Mouse (Mus musculus): ENCODE measurements around the gene Slc36a2. TPM values are rescaled to one million over a fixed set of nuclear protein-coding genes. Genes with fewer than 3 reads are reported as not detected.

The Slc36a2 gene
- polyA plus RNA-seq, 1 experiment from 2014 or later: 7.1 TPM

- no peaks in the 10 kb centered on the region for H3K36me3 ChIP-seq (ENCODE audit: control insufficient read depth, insufficient read depth)
- no peak overlapping the region for H3K4me2 ChIP-seq (ENCODE audit: low read depth, low read length)
- no peak overlapping the region for H3K27ac ChIP-seq (ENCODE audit: low read length)
- no peaks in the 10 kb centered on the region for H3K27me3 ChIP-seq (ENCODE audit: control insufficient read depth, insufficient read depth, low read length)
- 89% methylated on average over 1 of the region's 1 CpGs for WGBS
- no peak for ATAC-seq (replicated peaks; ENCODE audit: extremely low read depth, insufficient read depth, low FRiP score)
- no peak overlapping the region for H3K9ac ChIP-seq (ENCODE audit: low read length)
- no peak overlapping the region for H3K4me3 ChIP-seq (ENCODE audit: low read length)
- H3K9me3 ChIP-seq (replicated peaks; ENCODE audit: control insufficient read depth, low read length): no peaks in the 10 kb centered on the region
- no peaks in the 10 kb centered on the region for H3K4me1 ChIP-seq (ENCODE audit: control insufficient read depth, insufficient read depth, low read length)
These were observed 50.5 kb downstream of the Slc36a2 start for GRCm38 (mm10) chr11:55134407-55134806.

- H3K27ac ChIP-seq (ENCODE audit: low read length): no peak overlapping the region
- H3K36me3 ChIP-seq (ENCODE audit: control insufficient read depth, insufficient read depth): no peaks in the 10 kb centered on the region
- H3K9me3 ChIP-seq (replicated peaks; ENCODE audit: control insufficient read depth, low read length): no peaks in the 10 kb centered on the region
- WGBS: 78% methylated on average over 1 of the region's 1 CpGs
- no peak overlapping the region for H3K4me3 ChIP-seq (ENCODE audit: low read length)
- H3K9ac ChIP-seq (ENCODE audit: low read length): no peak overlapping the region
- no peaks in the 10 kb centered on the region for H3K27me3 ChIP-seq (ENCODE audit: control insufficient read depth, insufficient read depth, low read length)
- ATAC-seq (replicated peaks; ENCODE audit: extremely low read depth, insufficient read depth, low FRiP score): no peak
- no peaks in the 10 kb centered on the region for H3K4me1 ChIP-seq (ENCODE audit: control insufficient read depth, insufficient read depth, low read length)
- H3K4me2 ChIP-seq (ENCODE audit: low read depth, low read length): no peak overlapping the region
These were observed 51.7 kb downstream of the Slc36a2 start for GRCm38 (mm10) chr11:55133204-55133603.

GRCm38 (mm10) chr11:55131946-55132345 is 52.9 kb downstream of the Slc36a2 start:
- no peak overlapping the region for H3K9ac ChIP-seq (ENCODE audit: low read length)
- WGBS: 70% methylated on average over 1 of the region's 1 CpGs
- ATAC-seq (replicated peaks; ENCODE audit: extremely low read depth, insufficient read depth, low FRiP score): no peak
- H3K4me1 ChIP-seq (ENCODE audit: control insufficient read depth, insufficient read depth, low read length): no peaks in the 10 kb centered on the region
- no peak overlapping the region for H3K4me2 ChIP-seq (ENCODE audit: low read depth, low read length)
- no peaks in the 10 kb centered on the region for H3K36me3 ChIP-seq (ENCODE audit: control insufficient read depth, insufficient read depth)
- no peaks in the 10 kb centered on the region for H3K27me3 ChIP-seq (ENCODE audit: control insufficient read depth, insufficient read depth, low read length)
- no peak overlapping the region for H3K4me3 ChIP-seq (ENCODE audit: low read length)
- no peaks in the 10 kb centered on the region for H3K9me3 ChIP-seq (replicated peaks; ENCODE audit: control insufficient read depth, low read length)
- H3K27ac ChIP-seq (ENCODE audit: low read length): no peak overlapping the region

GRCm38 (mm10) chr11:55131077-55131742 is 53.7 kb downstream of the Slc36a2 start:
- no peaks in the 10 kb centered on the region for H3K27me3 ChIP-seq (ENCODE audit: control insufficient read depth, insufficient read depth, low read length)
- H3K9me3 ChIP-seq (replicated peaks; ENCODE audit: control insufficient read depth, low read length): no peaks in the 10 kb centered on the region
- 74% methylated on average over 11 of the region's 11 CpGs for WGBS

GRCm38 (mm10) chr11:55128411-55128810 is 56.5 kb downstream of the Slc36a2 start:
- ATAC-seq (replicated peaks; ENCODE audit: extremely low read depth, insufficient read depth, low FRiP score): no peak
- Histone ChIP-seq H3K27me3 (ENCODE audit: control insufficient read depth, insufficient read depth, low read length) (no peaks in the 10 kb centered on the region), H3K4me1 (ENCODE audit: control insufficient read depth, insufficient read depth, low read length) (no peaks in the 10 kb centered on the region), H3K27ac (ENCODE audit: low read length) (no peak overlapping the region), H3K9ac (ENCODE audit: low read length) (no peak overlapping the region), H3K9me3 (replicated peaks; ENCODE audit: control insufficient read depth, low read length) (no peaks in the 10 kb centered on the region), H3K4me2 (ENCODE audit: low read depth, low read length) (no peak overlapping the region), H3K4me3 (ENCODE audit: low read length) (no peak overlapping the region), H3K36me3 (ENCODE audit: control insufficient read depth, insufficient read depth) (no peaks in the 10 kb centered on the region)
- WGBS: 65% methylated on average over 3 of the region's 3 CpGs

More at GRCm38 (mm10) chr11:55131077-55131742, 53.7 kb downstream of the Slc36a2 start:
- H3K9ac ChIP-seq (ENCODE audit: low read length): no peak overlapping the region
- no peak overlapping the region for H3K4me2 ChIP-seq (ENCODE audit: low read depth, low read length)
- no peaks in the 10 kb centered on the region for H3K36me3 ChIP-seq (ENCODE audit: control insufficient read depth, insufficient read depth)
- H3K27ac ChIP-seq (ENCODE audit: low read length): no peak overlapping the region
- no peak overlapping the region for H3K4me3 ChIP-seq (ENCODE audit: low read length)
- no peaks in the 10 kb centered on the region for H3K4me1 ChIP-seq (ENCODE audit: control insufficient read depth, insufficient read depth, low read length)
- ATAC-seq (replicated peaks; ENCODE audit: extremely low read depth, insufficient read depth, low FRiP score): no peak

GRCm38 (mm10) chr11:55127937-55128336 is 56.9 kb downstream of the Slc36a2 start:
- no peaks in the 10 kb centered on the region for H3K9me3 ChIP-seq (replicated peaks; ENCODE audit: control insufficient read depth, low read length)
- no peak for ATAC-seq (replicated peaks; ENCODE audit: extremely low read depth, insufficient read depth, low FRiP score)
- H3K27me3 ChIP-seq (ENCODE audit: control insufficient read depth, insufficient read depth, low read length): no peaks in the 10 kb centered on the region
- 52% methylated on average over 6 of the region's 6 CpGs for WGBS
- H3K4me1 ChIP-seq (ENCODE audit: control insufficient read depth, insufficient read depth, low read length): no peaks in the 10 kb centered on the region
- no peaks in the 10 kb centered on the region for H3K36me3 ChIP-seq (ENCODE audit: control insufficient read depth, insufficient read depth)
- H3K4me2 ChIP-seq (ENCODE audit: low read depth, low read length): no peak overlapping the region
- no peak overlapping the region for H3K4me3 ChIP-seq (ENCODE audit: low read length)
- no peak overlapping the region for H3K9ac ChIP-seq (ENCODE audit: low read length)
- no peak overlapping the region for H3K27ac ChIP-seq (ENCODE audit: low read length)

GRCm38 (mm10) chr11:55126663-55127062 is 58.2 kb downstream of the Slc36a2 start:
- Histone ChIP-seq H3K4me3 (ENCODE audit: low read length) (no peak overlapping the region), H3K27ac (ENCODE audit: low read length) (no peak overlapping the region), H3K27me3 (ENCODE audit: control insufficient read depth, insufficient read depth, low read length) (no peaks in the 10 kb centered on the region), H3K4me2 (ENCODE audit: low read depth, low read length) (no peak overlapping the region), H3K4me1 (ENCODE audit: control insufficient read depth, insufficient read depth, low read length) (no peaks in the 10 kb centered on the region), H3K9me3 (replicated peaks; ENCODE audit: control insufficient read depth, low read length) (no peaks in the 10 kb centered on the region), H3K9ac (ENCODE audit: low read length) (no peak overlapping the region), H3K36me3 (ENCODE audit: control insufficient read depth, insufficient read depth) (no peaks in the 10 kb centered on the region)
- WGBS: 66% methylated on average over 3 of the region's 3 CpGs
- no peak for ATAC-seq (replicated peaks; ENCODE audit: extremely low read depth, insufficient read depth, low FRiP score)

GRCm38 (mm10) chr11:55121430-55121829 is 63.4 kb downstream of the Slc36a2 start:
- H3K9ac ChIP-seq (ENCODE audit: low read length): no peak overlapping the region
- ATAC-seq (replicated peaks; ENCODE audit: extremely low read depth, insufficient read depth, low FRiP score): no peak
- H3K27ac ChIP-seq (ENCODE audit: low read length): peak overlapping the region; percentile 65

GRCm38 (mm10) chr11:55120821-55121271 is 64.0 kb downstream of the Slc36a2 start:
- no peaks in the 10 kb centered on the region for H3K27me3 ChIP-seq (ENCODE audit: control insufficient read depth, insufficient read depth, low read length)
- no peaks in the 10 kb centered on the region for H3K36me3 ChIP-seq (ENCODE audit: control insufficient read depth, insufficient read depth)
- H3K4me3 ChIP-seq (ENCODE audit: low read length): no peak overlapping the region
- H3K4me2 ChIP-seq (ENCODE audit: low read depth, low read length): no peak overlapping the region
- H3K9me3 ChIP-seq (replicated peaks; ENCODE audit: control insufficient read depth, low read length): no peaks in the 10 kb centered on the region; the same call in none of the 2 replicates
- 75% methylated on average over 8 of the region's 8 CpGs for WGBS
- no peak overlapping the region for H3K9ac ChIP-seq (ENCODE audit: low read length)
- ATAC-seq (replicated peaks; ENCODE audit: extremely low read depth, insufficient read depth, low FRiP score): peak; percentile 49; the same call in 1 of the 2 replicates
- no peaks in the 10 kb centered on the region for H3K4me1 ChIP-seq (ENCODE audit: control insufficient read depth, insufficient read depth, low read length)
- H3K27ac ChIP-seq (ENCODE audit: low read length): peak overlapping the region; percentile 65

More at GRCm38 (mm10) chr11:55121430-55121829, 63.4 kb downstream of the Slc36a2 start:
- H3K4me3 ChIP-seq (ENCODE audit: low read length): no peak overlapping the region
- H3K36me3 ChIP-seq (ENCODE audit: control insufficient read depth, insufficient read depth): no peaks in the 10 kb centered on the region
- no peak overlapping the region for H3K4me2 ChIP-seq (ENCODE audit: low read depth, low read length)
- WGBS: 81% methylated on average over 1 of the region's 1 CpGs
- no peaks in the 10 kb centered on the region for H3K4me1 ChIP-seq (ENCODE audit: control insufficient read depth, insufficient read depth, low read length)
- no peaks in the 10 kb centered on the region; the same call in none of the 2 replicates for H3K9me3 ChIP-seq (replicated peaks; ENCODE audit: control insufficient read depth, low read length)
- H3K27me3 ChIP-seq (ENCODE audit: control insufficient read depth, insufficient read depth, low read length): no peaks in the 10 kb centered on the region

Data from heart, embryonic 16.5 days (tissue).